Mouse (Mus musculus): Measurements from ENCODE around the gene Npc1l1. TPM values are rescaled to one million over a fixed set of nuclear protein-coding genes. Genes with fewer than 3 reads are reported as not detected.
A peak's percentile ranks its signal among the peaks of the same experiment; 100 is the strongest.

Npc1l1 gene
- total and polyA plus RNA-seq, 3 experiments, result 0.16 TPM; not detected in 2

GRCm38 (mm10) chr11:6199410-6200086 lies 30.4 kb downstream of the Npc1l1 start, which contains the start of gene A730071L15Rik:
A730071L15Rik (plus strand) TSS chr11:6200029.
- H3K9me3 ChIP-seq (replicated peaks), result no peaks in the 10 kb centered on the region
- DNase-seq (ENCODE audit: low spot score) (no peak), ATAC-seq (ENCODE audit: extremely low read depth, insufficient number of reproducible peaks, low FRiP score, poor library complexity, severe bottlenecking) (no peak)
- peaks cover 32% of the 10 kb centered on the region for H3K36me3 ChIP-seq (replicated peaks)
- peak within 1 kb of the TSS; percentile 99 for H3K4me3 ChIP-seq (ENCODE audit: low read depth, low read length)
- H3K4me1 ChIP-seq (ENCODE audit: insufficient read depth, low read depth, low read length), result peaks cover 36% of the 10 kb centered on the region
- TF ChIP-seq POLR2AphosphoS5 (IDR thresholded peaks at IDR 0.05; ENCODE audit: insufficient replicate concordance, low read depth, low read length) (no peak), TAL1 (conservative IDR thresholded peaks at IDR 0.05; ENCODE audit: low read depth, low read length) (no peak), CTCF (IDR thresholded peaks at IDR 0.05; ENCODE audit: low read depth, low read length) (no peak), GATA2 (IDR thresholded peaks at IDR 0.05; ENCODE audit: borderline replicate concordance, low read depth, low read length) (no peak), GATA1 (IDR thresholded peaks at IDR 0.05; ENCODE audit: borderline replicate concordance, low read length) (no peak)
- H3K27me3 ChIP-seq (ENCODE audit: insufficient read depth, low read length), result no peaks in the 10 kb centered on the region

- DNase-seq (ENCODE audit: low spot score), result no peak
- TF ChIP-seq POLR2AphosphoS5 (IDR thresholded peaks at IDR 0.05; ENCODE audit: insufficient replicate concordance, low read depth, low read length) (no peak), GATA2 (IDR thresholded peaks at IDR 0.05; ENCODE audit: borderline replicate concordance, low read depth, low read length) (no peak), TAL1 (conservative IDR thresholded peaks at IDR 0.05; ENCODE audit: low read depth, low read length) (no peak), GATA1 (IDR thresholded peaks at IDR 0.05; ENCODE audit: borderline replicate concordance, low read length) (no peak), CTCF (IDR thresholded peaks at IDR 0.05; ENCODE audit: low read depth, low read length) (no peak)
- no peak for ATAC-seq (ENCODE audit: extremely low read depth, insufficient number of reproducible peaks, low FRiP score, poor library complexity, severe bottlenecking)
Measured at GRCm38 (mm10) chr11:6198449-6198848, 31.5 kb downstream of the Npc1l1 start.

GRCm38 (mm10) chr11:6196780-6197179 lies 33.2 kb downstream of the Npc1l1 start:
- TF ChIP-seq GATA2 (IDR thresholded peaks at IDR 0.05; ENCODE audit: borderline replicate concordance, low read depth, low read length) (no peak), CTCF (IDR thresholded peaks at IDR 0.05; ENCODE audit: low read depth, low read length) (no peak), POLR2AphosphoS5 (IDR thresholded peaks at IDR 0.05; ENCODE audit: insufficient replicate concordance, low read depth, low read length) (no peak), GATA1 (IDR thresholded peaks at IDR 0.05; ENCODE audit: borderline replicate concordance, low read length) (no peak), TAL1 (conservative IDR thresholded peaks at IDR 0.05; ENCODE audit: low read depth, low read length) (no peak)
- H3K4me1 ChIP-seq (ENCODE audit: insufficient read depth, low read depth, low read length), result peaks cover 47% of the 10 kb centered on the region
- H3K36me3 ChIP-seq (replicated peaks), result peaks cover 57% of the 10 kb centered on the region
- ATAC-seq (ENCODE audit: extremely low read depth, insufficient number of reproducible peaks, low FRiP score, poor library complexity, severe bottlenecking) (no peak), DNase-seq (ENCODE audit: low spot score) (no peak)
- H3K27me3 ChIP-seq (ENCODE audit: insufficient read depth, low read length), result no peaks in the 10 kb centered on the region
- no peaks in the 10 kb centered on the region for H3K9me3 ChIP-seq (replicated peaks)
- H3K4me3 ChIP-seq (ENCODE audit: low read depth, low read length), result no peak overlapping the region

More at GRCm38 (mm10) chr11:6198449-6198848, 31.5 kb downstream of the Npc1l1 start:
- peaks cover 44% of the 10 kb centered on the region for H3K4me1 ChIP-seq (ENCODE audit: insufficient read depth, low read depth, low read length)
- no peak overlapping the region; the same call in 1 of the 2 replicates for H3K4me3 ChIP-seq (ENCODE audit: low read depth, low read length)
- no peaks in the 10 kb centered on the region for H3K27me3 ChIP-seq (ENCODE audit: insufficient read depth, low read length)
- H3K9me3 ChIP-seq (replicated peaks), result no peaks in the 10 kb centered on the region
- peaks cover 41% of the 10 kb centered on the region for H3K36me3 ChIP-seq (replicated peaks)

GRCm38 (mm10) chr11:6187878-6188277 lies 42.1 kb downstream of the Npc1l1 start:
- ATAC-seq (ENCODE audit: extremely low read depth, insufficient number of reproducible peaks, low FRiP score, poor library complexity, severe bottlenecking), result peak; percentile 34
- peaks cover 77% of the 10 kb centered on the region for H3K36me3 ChIP-seq (replicated peaks)
- peaks cover 30% of the 10 kb centered on the region for H3K4me1 ChIP-seq (ENCODE audit: insufficient read depth, low read depth, low read length)

DNA sequence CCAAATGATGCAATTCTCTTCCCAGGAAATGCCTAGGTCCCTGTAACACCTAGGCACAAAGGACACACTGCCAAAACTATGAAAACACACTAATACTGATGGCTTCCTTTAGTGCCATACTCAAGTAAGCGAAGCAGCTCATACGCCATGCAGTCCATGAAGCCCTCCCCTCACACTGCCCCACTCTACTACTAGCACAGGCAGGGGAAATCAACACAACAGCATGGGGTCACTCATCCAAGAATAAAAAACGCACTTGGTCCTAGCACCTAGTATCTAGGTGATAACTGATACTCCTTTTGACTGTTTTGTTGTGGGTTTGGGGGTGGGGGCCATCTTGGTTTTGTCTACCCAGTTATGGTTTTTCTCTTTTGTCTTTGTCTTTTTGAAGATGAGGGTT lies 42.5 kb downstream of the Npc1l1 start:
- no peaks in the 10 kb centered on the region for H3K27me3 ChIP-seq (ENCODE audit: insufficient read depth, low read length)
- no peak for TF ChIP-seq TAL1 (conservative IDR thresholded peaks at IDR 0.05; ENCODE audit: low read depth, low read length)
- no peak for TF ChIP-seq GATA1 (IDR thresholded peaks at IDR 0.05; ENCODE audit: borderline replicate concordance, low read length)
- no peak for TF ChIP-seq CTCF (IDR thresholded peaks at IDR 0.05; ENCODE audit: low read depth, low read length)
- no peak for TF ChIP-seq GATA2 (IDR thresholded peaks at IDR 0.05; ENCODE audit: borderline replicate concordance, low read depth, low read length)
- no peak for TF ChIP-seq POLR2AphosphoS5 (IDR thresholded peaks at IDR 0.05; ENCODE audit: insufficient replicate concordance, low read depth, low read length)
- DNase-seq (ENCODE audit: low spot score) (no peak), ATAC-seq (ENCODE audit: extremely low read depth, insufficient number of reproducible peaks, low FRiP score, poor library complexity, severe bottlenecking) (no peak)
- H3K4me1 ChIP-seq (ENCODE audit: insufficient read depth, low read depth, low read length), result peaks cover 32% of the 10 kb centered on the region
- H3K4me3 ChIP-seq (ENCODE audit: low read depth, low read length), result no peak overlapping the region
- H3K36me3 ChIP-seq (replicated peaks), result peaks cover 76% of the 10 kb centered on the region
- no peaks in the 10 kb centered on the region for H3K9me3 ChIP-seq (replicated peaks)

More at GRCm38 (mm10) chr11:6187878-6188277, 42.1 kb downstream of the Npc1l1 start:
- Histone ChIP-seq H3K4me3 (ENCODE audit: low read depth, low read length) (no peak overlapping the region), H3K9me3 (replicated peaks) (no peaks in the 10 kb centered on the region), H3K27me3 (ENCODE audit: insufficient read depth, low read length) (no peaks in the 10 kb centered on the region)
- peak; percentile 92 for TF ChIP-seq CTCF (IDR thresholded peaks at IDR 0.05; ENCODE audit: low read depth, low read length)
- TF ChIP-seq TAL1 (conservative IDR thresholded peaks at IDR 0.05; ENCODE audit: low read depth, low read length), result no peak
- peak; percentile 25 for DNase-seq (ENCODE audit: low spot score)

DNA sequence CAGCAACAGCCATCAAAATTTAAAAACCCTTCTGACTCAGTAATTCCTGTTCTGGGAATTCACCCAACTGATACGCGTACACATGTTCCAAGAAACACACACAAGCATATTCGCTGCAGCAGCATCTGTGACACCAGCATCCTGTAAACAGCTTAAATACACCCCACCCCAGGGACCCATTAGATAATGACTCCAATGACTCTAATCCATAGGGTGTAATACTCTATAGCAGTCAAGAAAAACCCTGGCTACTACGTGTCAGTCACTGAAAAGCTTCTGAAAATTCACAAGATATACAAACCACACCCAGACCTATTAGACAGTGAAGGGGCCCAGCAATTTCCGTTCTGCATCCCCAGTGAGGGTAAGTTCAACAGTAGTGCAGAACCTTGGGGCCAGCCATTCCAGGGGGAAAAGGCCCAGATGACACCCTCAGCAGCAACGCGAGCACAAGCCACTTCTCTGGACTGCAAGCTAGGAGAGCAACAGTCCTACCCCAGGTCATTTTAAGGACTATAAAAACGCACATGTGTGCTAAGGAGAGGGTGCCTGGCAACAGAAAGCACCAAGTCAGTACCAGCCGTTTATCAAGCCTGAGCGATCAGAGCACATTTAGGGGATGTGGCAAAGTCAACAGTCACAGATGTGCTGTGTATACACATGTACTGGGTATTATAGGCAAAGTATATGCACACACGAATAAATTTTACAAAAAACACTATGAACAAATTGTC lies 45.6 kb downstream of the Npc1l1 start:
- Histone ChIP-seq H3K36me3 (replicated peaks) (peaks cover 73% of the 10 kb centered on the region), H3K27me3 (ENCODE audit: insufficient read depth, low read length) (no peaks in the 10 kb centered on the region), H3K4me1 (ENCODE audit: insufficient read depth, low read depth, low read length) (peaks cover 39% of the 10 kb centered on the region), H3K9me3 (replicated peaks) (no peaks in the 10 kb centered on the region), H3K4me3 (ENCODE audit: low read depth, low read length) (no peak overlapping the region)
- DNase-seq (ENCODE audit: low spot score), result no peak
- ATAC-seq (ENCODE audit: extremely low read depth, insufficient number of reproducible peaks, low FRiP score, poor library complexity, severe bottlenecking), result peak; percentile 40
- no peak for TF ChIP-seq GATA1 (IDR thresholded peaks at IDR 0.05; ENCODE audit: borderline replicate concordance, low read length)
- no peak for TF ChIP-seq GATA2 (IDR thresholded peaks at IDR 0.05; ENCODE audit: borderline replicate concordance, low read depth, low read length)
- no peak for TF ChIP-seq CTCF (IDR thresholded peaks at IDR 0.05; ENCODE audit: low read depth, low read length)
- no peak for TF ChIP-seq TAL1 (conservative IDR thresholded peaks at IDR 0.05; ENCODE audit: low read depth, low read length)
- no peak for TF ChIP-seq POLR2AphosphoS5 (IDR thresholded peaks at IDR 0.05; ENCODE audit: insufficient replicate concordance, low read depth, low read length)

Measured in G1E (cell line).